Mouse (Mus musculus) adrenal gland, postnatal 4 days (tissue): Measurements from ENCODE around the gene Gpr61. TPM values are rescaled to one million over a fixed set of nuclear protein-coding genes. Genes with fewer than 3 reads are reported as not detected.

ENCODE experiments used
- DNase-seq, 2 experiments: peaks; one replicate each; pipeline ENCODE4 v3.0.0; 2021 to 2022; ENCODE audit warnings: low spot score in 2 of 2, mixed read lengths in 2 of 2
- total RNA-seq, 2 experiments: library from RNA; stranded (reverse); gene quantifications; 2 replicates each; pipeline ENCODE4 v1.2.3; 2021

The Gpr61 gene
- total RNA-seq, 2 experiments from 2014 or later, result 0.25 to 0.39 TPM

GRCm38 (mm10) chr3:108178756-108179715, 24.4 kb upstream of the Gpr61 start:
- no peak for DNase-seq

- no peak for DNase-seq
Measured at GRCm38 (mm10) chr3:108174672-108175531, 20.2 kb upstream of the Gpr61 start.

GRCm38 (mm10) chr3:108169199-108169598, 14.5 kb upstream of the Gpr61 start:
- no peak for DNase-seq

- DNase-seq, result no peak
Measured at GRCm38 (mm10) chr3:108167499-108167898, 12.8 kb upstream of the Gpr61 start.

GRCm38 (mm10) chr3:108166486-108167211, 12.0 kb upstream of the Gpr61 start:
- no peak for DNase-seq

- DNase-seq, result no peak
Measured at GRCm38 (mm10) chr3:108165532-108166315, 11.0 kb upstream of the Gpr61 start.

GRCm38 (mm10) chr3:108164807-108165206, 10.1 kb upstream of the Gpr61 start:
- DNase-seq, result peak in 1 of 2 experiments; percentile 64

GRCm38 (mm10) chr3:108164091-108164490, 9.4 kb upstream of the Gpr61 start:
- no peak for DNase-seq

- no peak for DNase-seq
Measured at GRCm38 (mm10) chr3:108158383-108159037, 3.8 kb upstream of the Gpr61 start.

- no peak for DNase-seq
Measured at GRCm38 (mm10) chr3:108152290-108152689, 2.4 kb downstream of the Gpr61 start.

GRCm38 (mm10) chr3:108147386-108148235, 7.1 kb downstream of the Gpr61 start:
- DNase-seq, result peak; percentile 42 to 80

- DNase-seq, result no peak
Measured at GRCm38 (mm10) chr3:108146671-108147070, 8.0 kb downstream of the Gpr61 start.

GRCm38 (mm10) chr3:108145534-108146445, 8.9 kb downstream of the Gpr61 start, which contains the start of gene Gnai3:
TSS of gene Gnai3 (minus strand) at chr3:108146146.
- DNase-seq, result peak; percentile 69 to 83

GRCm38 (mm10) chr3:108140786-108141185, 13.9 kb downstream of the Gpr61 start:
- DNase-seq, result no peak

- no peak for DNase-seq
Measured at GRCm38 (mm10) chr3:108139113-108139512, 15.6 kb downstream of the Gpr61 start.

GRCm38 (mm10) chr3:108134701-108135100, 20.0 kb downstream of the Gpr61 start:
- DNase-seq, result no peak

GRCm38 (mm10) chr3:108132484-108132883, 22.2 kb downstream of the Gpr61 start:
- DNase-seq, result no peak

GRCm38 (mm10) chr3:108131821-108132220, 22.9 kb downstream of the Gpr61 start:
- DNase-seq, result no peak
